Mouse (Mus musculus) heart, postnatal 0 days (tissue): ENCODE results near the gene Nmnat3. TPM values are rescaled to one million over a fixed set of nuclear protein-coding genes. Genes with fewer than 3 reads are reported as not detected.
"Not testable (repeated sequence)": the region's sequence is repeated elsewhere in the genome, so short reads cannot be mapped to it uniquely, and the experiment has no call there.

Experiments used
- ATAC-seq: fragments of 200-750 bp; cut with Nextera tagmentation; 2 replicates; pipeline ENCODE4 v1.8.0; 2017; ENCODE audit warnings: low read depth, moderate number of reproducible peaks, moderate library complexity; ENCODE audit not compliant: insufficient read depth
- DNase-seq: peaks from one replicate; pipeline ENCODE4 v3.0.0-alpha.2; 2016; ENCODE audit warnings: low spot score
- H3K27ac ChIP-seq: fragments of 300-500 bp; sonication (generic); 2 replicates; pipeline ENCODE4 v1.5.1; 2014; ENCODE audit warnings: low read depth, mild to moderate bottlenecking
- H3K27me3 ChIP-seq: fragments of 300-500 bp; sonication (generic); 2 replicates; pipeline ENCODE4 v1.6.1; 2014; ENCODE audit warnings: low read length, mixed read lengths; ENCODE audit not compliant: control insufficient read depth, insufficient read depth
- H3K36me3 ChIP-seq: fragments of 300-500 bp; sonication (generic); replicated peaks from 2 replicates; pipeline ENCODE4 v1.6.1; 2014; ENCODE audit warnings: low read length, mixed read lengths; ENCODE audit not compliant: control insufficient read depth, insufficient read depth
- H3K4me1 ChIP-seq: fragments of 300-500 bp; sonication (generic); 2 replicates; pipeline ENCODE4 v1.6.1; 2014; ENCODE audit warnings: antibody characterized with exemption; ENCODE audit not compliant: control insufficient read depth, insufficient read depth
- H3K4me2 ChIP-seq: fragments of 300-500 bp; sonication (generic); 2 replicates; pipeline ENCODE4 v1.6.1; 2014; ENCODE audit warnings: low read depth, mild to moderate bottlenecking, low read length, moderate library complexity
- H3K4me3 ChIP-seq: fragments of 300-500 bp; sonication (generic); 2 replicates; pipeline ENCODE4 v1.5.1; 2014; ENCODE audit warnings: low read depth, low read length
- H3K9ac ChIP-seq: fragments of 300-500 bp; sonication (generic); replicated peaks from 2 replicates; pipeline ENCODE4 v1.6.1; 2014; ENCODE audit warnings: low read depth, low read length, mixed read lengths
- H3K9me3 ChIP-seq: fragments of 300-500 bp; sonication (generic); replicated peaks from 2 replicates; pipeline ENCODE4 v1.6.1; 2016; ENCODE audit warnings: low read length; ENCODE audit not compliant: control insufficient read depth
- CTCF ChIP-seq: IDR thresholded peaks from 2 replicates; pipeline ENCODE4 v1.5.1; 2016; ENCODE audit warnings: antibody characterized with exemption, control low read depth, low read depth
- EP300 ChIP-seq: IDR thresholded peaks from 2 replicates; pipeline ENCODE4 v1.6.1; 2016; ENCODE audit warnings: antibody characterized with exemption, low read depth
- WGBS: fragments of 180-500 bp; shearing (Covaris S2); extraction: QIAGEN DNeasy Blood & Tissue Kit; methylation state at CpG from one replicate; pipeline ENCODE4 v1.1.7; 2014; 5-methylcytosine and 5-hydroxymethylcytosine counted together
- polyA plus RNA-seq: library from polyadenylated mRNA; unstranded; fragments of >200 nt; fragmentation: Nextera tagmentation; extraction: Ambion mirVana; gene quantifications from 2 replicates; pipeline ENCODE4 v1.2.1, GENCODE M21; 2015
- total RNA-seq: library from RNA; depleted of rRNA; stranded (reverse); fragments of >200 nt; gene quantifications from 2 replicates; pipeline ENCODE4 v1.2.3, GENCODE M21; 2014; ENCODE audit warnings: low replicate concordance; rRNA removed

Nmnat3 gene
- total RNA-seq (9.0 and 21.2 TPM in 2 replicates), polyA plus RNA-seq (15.1 and 15.4 TPM in 2 replicates)

- not testable (repeated sequence) for H3K27ac ChIP-seq, H3K9me3 ChIP-seq, H3K36me3 ChIP-seq, H3K4me1 ChIP-seq, H3K4me2 ChIP-seq, DNase-seq, H3K4me3 ChIP-seq, ATAC-seq, H3K9ac ChIP-seq, H3K27me3 ChIP-seq
- 70% methylated on average over 6 of the region's 6 CpGs for WGBS
These were observed at the start of gene Nmnat3 for GRCm38 (mm10) chr9:98287135-98287534. Nmnat3 (plus strand) TSS chr9:98287435.

DNA sequence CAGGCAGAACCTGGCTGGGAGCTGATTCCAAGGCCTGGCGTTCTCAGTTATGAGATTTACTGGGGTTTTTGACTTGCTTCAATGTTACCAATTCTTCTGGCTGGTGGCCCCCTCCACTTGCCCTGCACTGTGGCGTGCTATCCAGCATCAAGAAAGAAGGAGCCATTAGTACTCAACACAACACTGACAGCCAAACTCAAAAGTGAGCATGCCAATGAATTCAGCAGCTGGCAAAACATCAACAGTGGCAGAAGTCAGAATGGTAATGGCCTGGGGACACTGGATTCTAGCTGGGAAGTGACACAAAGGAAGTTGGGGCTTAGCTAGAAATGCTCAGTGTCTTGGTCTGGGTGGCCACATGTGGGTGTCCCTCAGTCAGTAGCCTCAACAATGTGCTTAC lies 43.8 kb upstream of the Nmnat3 start:
- no peaks in the 10 kb centered on the region for H3K9me3 ChIP-seq
- H3K36me3 ChIP-seq: no peaks in the 10 kb centered on the region
- H3K27ac ChIP-seq: no peak overlapping the region
- no peak for TF ChIP-seq CTCF
- TF ChIP-seq EP300: no peak
- H3K4me2 ChIP-seq: no peak overlapping the region
- WGBS: 66% methylated on average over 2 of the region's 2 CpGs
- H3K9ac ChIP-seq: no peak overlapping the region
- H3K4me1 ChIP-seq: no peaks in the 10 kb centered on the region
- H3K27me3 ChIP-seq: no peaks in the 10 kb centered on the region
- no peak for DNase-seq
- no peak for ATAC-seq
- H3K4me3 ChIP-seq: no peak overlapping the region

DNA sequence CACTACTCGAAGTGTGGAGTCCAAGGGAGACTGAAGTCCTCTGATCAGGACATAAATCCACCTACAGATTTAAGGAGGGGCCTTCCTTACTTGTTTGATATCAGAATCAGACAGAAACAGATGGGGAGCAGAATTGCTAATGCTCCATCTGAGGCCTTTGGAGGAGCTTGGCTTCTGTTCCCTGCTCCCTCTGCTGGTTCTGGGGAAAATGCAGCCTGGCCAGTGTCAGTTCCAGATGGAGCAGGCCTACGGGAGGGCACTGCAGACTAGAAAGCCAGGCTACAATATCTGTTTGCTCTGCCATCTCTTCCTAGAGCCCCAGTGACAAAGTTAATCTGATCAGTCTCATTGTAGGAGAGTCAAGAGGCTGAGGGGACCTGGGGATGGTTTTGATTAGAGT lies 43.0 kb upstream of the Nmnat3 start:
- 29% methylated on average over 2 of the region's 2 CpGs for WGBS
- no peak overlapping the region for H3K27ac ChIP-seq
- DNase-seq: no peak

DNA sequence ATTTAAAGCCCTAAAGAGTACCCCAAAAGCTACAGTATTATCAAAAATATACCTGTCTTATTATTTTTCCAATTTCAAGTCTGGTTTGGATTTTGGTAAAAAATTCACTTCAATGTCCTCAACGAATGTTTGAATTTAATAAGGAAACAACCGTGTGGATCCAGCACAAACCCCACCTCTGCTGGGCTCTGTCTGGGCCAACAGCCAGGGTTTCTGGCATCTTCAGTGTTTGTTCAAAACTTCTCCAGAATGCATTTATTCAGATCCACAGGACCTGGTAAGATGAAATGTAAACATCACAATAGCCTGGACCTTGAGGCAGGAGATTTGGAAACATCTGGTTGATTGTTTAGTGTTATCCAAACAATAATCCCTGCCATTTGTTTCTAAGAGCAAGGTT lies 42.0 kb upstream of the Nmnat3 start:
- ATAC-seq (no peak), DNase-seq (no peak)
- TF ChIP-seq CTCF (no peak), EP300 (no peak)
- H3K4me3 ChIP-seq: no peak overlapping the region
- H3K27me3 ChIP-seq: no peaks in the 10 kb centered on the region
- no peak overlapping the region for H3K4me2 ChIP-seq
- H3K4me1 ChIP-seq: no peaks in the 10 kb centered on the region
- no peaks in the 10 kb centered on the region for H3K9me3 ChIP-seq
- H3K9ac ChIP-seq: no peak overlapping the region
- H3K36me3 ChIP-seq: no peaks in the 10 kb centered on the region
- H3K27ac ChIP-seq: no peak overlapping the region
- 71% methylated on average over 2 of the region's 2 CpGs for WGBS

More for the DNA sequence above, 43.0 kb upstream of the Nmnat3 start:
- Histone ChIP-seq H3K36me3 (no peaks in the 10 kb centered on the region), H3K4me2 (no peak overlapping the region), H3K9me3 (no peaks in the 10 kb centered on the region), H3K4me1 (no peaks in the 10 kb centered on the region), H3K4me3 (no peak overlapping the region), H3K9ac (no peak overlapping the region), H3K27me3 (no peaks in the 10 kb centered on the region)
- TF ChIP-seq CTCF (peak; percentile 45), EP300 (no peak)
- ATAC-seq: no peak

- no peaks in the 10 kb centered on the region for H3K36me3 ChIP-seq
- no peak overlapping the region for H3K4me2 ChIP-seq
- H3K27me3 ChIP-seq: no peaks in the 10 kb centered on the region
- no peak overlapping the region for H3K27ac ChIP-seq
- TF ChIP-seq CTCF (no peak), EP300 (no peak)
- H3K9ac ChIP-seq: no peak overlapping the region
- no peak for DNase-seq
- no peak overlapping the region for H3K4me3 ChIP-seq
- 77% methylated on average over 1 of the region's 1 CpGs for WGBS
- no peak for ATAC-seq
- no peaks in the 10 kb centered on the region for H3K4me1 ChIP-seq
- H3K9me3 ChIP-seq: no peaks in the 10 kb centered on the region
These were observed 40.9 kb upstream of the Nmnat3 start for GRCm38 (mm10) chr9:98246351-98246750.

- no peaks in the 10 kb centered on the region for H3K27me3 ChIP-seq
- no peak overlapping the region for H3K4me3 ChIP-seq
- no peaks in the 10 kb centered on the region for H3K36me3 ChIP-seq
- no peaks in the 10 kb centered on the region for H3K9me3 ChIP-seq
- TF ChIP-seq EP300: no peak
- 61% methylated on average over 8 of the region's 8 CpGs for WGBS
- no peak overlapping the region for H3K9ac ChIP-seq
- no peak for ATAC-seq
- no peak for DNase-seq
- no peak overlapping the region for H3K4me2 ChIP-seq
- H3K27ac ChIP-seq: no peak overlapping the region
- no peaks in the 10 kb centered on the region for H3K4me1 ChIP-seq
These were observed 27.0 kb upstream of the Nmnat3 start for GRCm38 (mm10) chr9:98260210-98260609.
